Mouse (Mus musculus): ENCODE data around the gene Elp1. TPM values are rescaled to one million over a fixed set of nuclear protein-coding genes. Genes with fewer than 3 reads are reported as not detected.

The Elp1 gene
- total RNA-seq, 1 experiment, result 75.7 TPM

GRCm38 (mm10) chr4:56840297-56840696 is 38.2 kb upstream of the Elp1 start:
- Histone ChIP-seq H3K27ac (ENCODE audit: insufficient read depth, low read depth, low read length, poor library complexity, severe bottlenecking) (no peak overlapping the region), H3K9ac (ENCODE audit: insufficient read depth, low read depth, low read length, poor library complexity, severe bottlenecking) (no peak overlapping the region), H3K4me3 (ENCODE audit: insufficient read depth in 1 of 2, low read depth in 1 of 2, low read length in 2 of 2, poor library complexity in 1 of 2, severe bottlenecking in 1 of 2) (no peak overlapping the region), H3K36me3 (ENCODE audit: control insufficient read depth, insufficient read depth, low read length, poor library complexity, severe bottlenecking) (peaks cover 46% of the 10 kb centered on the region), H3K4me1 (ENCODE audit: control insufficient read depth in 2 of 2, insufficient read depth in 2 of 2, low read length in 2 of 2, poor library complexity in 1 of 2) (no peaks in the 10 kb centered on the region), H3K9me3 (ENCODE audit: control insufficient read depth, insufficient read depth, low read depth, low read length) (no peaks in the 10 kb centered on the region)
- no peak for DNase-seq (ENCODE audit: low read depth, low spot score)
- in situ Hi-C loops (cut with MboI; ENCODE audit: low sequenced_read_pairs in 2 of 2, unreplicated experiment in 2 of 2), result no loop called here
- TF ChIP-seq ZNF384 (IDR thresholded peaks at IDR 0.05; ENCODE audit: low read depth, low read length) (no peak), HCFC1 (IDR thresholded peaks at IDR 0.05; ENCODE audit: borderline replicate concordance, insufficient read depth, low read length) (no peak), CHD2 (IDR thresholded peaks at IDR 0.05; ENCODE audit: low read depth, low read length) (no peak), ZC3H11A (IDR thresholded peaks at IDR 0.05; ENCODE audit: borderline replicate concordance, low read depth, low read length) (no peak), MAFK (IDR thresholded peaks at IDR 0.05; ENCODE audit: insufficient read depth, low read depth, low read length) (no peak)

- in situ Hi-C loops (cut with MboI; ENCODE audit: low sequenced_read_pairs in 2 of 2, unreplicated experiment in 2 of 2), result no loop called here
- Histone ChIP-seq H3K27ac (ENCODE audit: insufficient read depth, low read depth, low read length, poor library complexity, severe bottlenecking) (no peak overlapping the region), H3K36me3 (ENCODE audit: control insufficient read depth, insufficient read depth, low read length, poor library complexity, severe bottlenecking) (peaks cover 52% of the 10 kb centered on the region), H3K4me1 (ENCODE audit: control insufficient read depth in 2 of 2, insufficient read depth in 2 of 2, low read length in 2 of 2, poor library complexity in 1 of 2) (no peaks in the 10 kb centered on the region), H3K4me3 (ENCODE audit: insufficient read depth in 1 of 2, low read depth in 1 of 2, low read length in 2 of 2, poor library complexity in 1 of 2, severe bottlenecking in 1 of 2) (no peak overlapping the region), H3K9me3 (ENCODE audit: control insufficient read depth, insufficient read depth, low read depth, low read length) (no peaks in the 10 kb centered on the region), H3K9ac (ENCODE audit: insufficient read depth, low read depth, low read length, poor library complexity, severe bottlenecking) (no peak overlapping the region)
- DNase-seq (ENCODE audit: low read depth, low spot score), result no peak
- no peak for TF ChIP-seq HCFC1 (IDR thresholded peaks at IDR 0.05; ENCODE audit: borderline replicate concordance, insufficient read depth, low read length)
- TF ChIP-seq MAFK (IDR thresholded peaks at IDR 0.05; ENCODE audit: insufficient read depth, low read depth, low read length), result no peak
- no peak for TF ChIP-seq ZC3H11A (IDR thresholded peaks at IDR 0.05; ENCODE audit: borderline replicate concordance, low read depth, low read length)
- no peak for TF ChIP-seq ZNF384 (IDR thresholded peaks at IDR 0.05; ENCODE audit: low read depth, low read length)
- no peak for TF ChIP-seq CHD2 (IDR thresholded peaks at IDR 0.05; ENCODE audit: low read depth, low read length)
These were observed 35.5 kb upstream of the Elp1 start for GRCm38 (mm10) chr4:56837661-56838060.

GRCm38 (mm10) chr4:56831998-56832397 is 29.9 kb upstream of the Elp1 start:
- no peak for DNase-seq (ENCODE audit: low read depth, low spot score)
- Histone ChIP-seq H3K4me3 (ENCODE audit: insufficient read depth in 1 of 2, low read depth in 1 of 2, low read length in 2 of 2, poor library complexity in 1 of 2, severe bottlenecking in 1 of 2) (no peak overlapping the region), H3K27ac (ENCODE audit: insufficient read depth, low read depth, low read length, poor library complexity, severe bottlenecking) (no peak overlapping the region), H3K9me3 (ENCODE audit: control insufficient read depth, insufficient read depth, low read depth, low read length) (no peaks in the 10 kb centered on the region), H3K36me3 (ENCODE audit: control insufficient read depth, insufficient read depth, low read length, poor library complexity, severe bottlenecking) (peaks cover 52% of the 10 kb centered on the region), H3K9ac (ENCODE audit: insufficient read depth, low read depth, low read length, poor library complexity, severe bottlenecking) (no peak overlapping the region), H3K4me1 (ENCODE audit: control insufficient read depth in 2 of 2, insufficient read depth in 2 of 2, low read length in 2 of 2, poor library complexity in 1 of 2) (no peaks in the 10 kb centered on the region; a peak in 1 of 4 replicates)
- no peak for TF ChIP-seq CHD2 (IDR thresholded peaks at IDR 0.05; ENCODE audit: low read depth, low read length)
- TF ChIP-seq MAFK (IDR thresholded peaks at IDR 0.05; ENCODE audit: insufficient read depth, low read depth, low read length), result no peak
- TF ChIP-seq HCFC1 (IDR thresholded peaks at IDR 0.05; ENCODE audit: borderline replicate concordance, insufficient read depth, low read length), result no peak
- TF ChIP-seq ZNF384 (IDR thresholded peaks at IDR 0.05; ENCODE audit: low read depth, low read length), result no peak
- no peak for TF ChIP-seq ZC3H11A (IDR thresholded peaks at IDR 0.05; ENCODE audit: borderline replicate concordance, low read depth, low read length)
- in situ Hi-C loops (cut with MboI; ENCODE audit: low sequenced_read_pairs in 2 of 2, unreplicated experiment in 2 of 2), result no loop called here

GRCm38 (mm10) chr4:56831013-56831609 is 29.0 kb upstream of the Elp1 start:
- in situ Hi-C loops (cut with MboI; ENCODE audit: low sequenced_read_pairs in 2 of 2, unreplicated experiment in 2 of 2), result no loop called here
- Histone ChIP-seq H3K9ac (ENCODE audit: insufficient read depth, low read depth, low read length, poor library complexity, severe bottlenecking) (no peak overlapping the region), H3K4me1 (ENCODE audit: control insufficient read depth in 2 of 2, insufficient read depth in 2 of 2, low read length in 2 of 2, poor library complexity in 1 of 2) (no peaks in the 10 kb centered on the region; a peak in 1 of 4 replicates), H3K36me3 (ENCODE audit: control insufficient read depth, insufficient read depth, low read length, poor library complexity, severe bottlenecking) (peaks cover 46% of the 10 kb centered on the region), H3K9me3 (ENCODE audit: control insufficient read depth, insufficient read depth, low read depth, low read length) (no peaks in the 10 kb centered on the region), H3K27ac (ENCODE audit: insufficient read depth, low read depth, low read length, poor library complexity, severe bottlenecking) (no peak overlapping the region), H3K4me3 (ENCODE audit: insufficient read depth in 1 of 2, low read depth in 1 of 2, low read length in 2 of 2, poor library complexity in 1 of 2, severe bottlenecking in 1 of 2) (no peak overlapping the region)
- DNase-seq (ENCODE audit: low read depth, low spot score), result no peak
- TF ChIP-seq CHD2 (IDR thresholded peaks at IDR 0.05; ENCODE audit: low read depth, low read length) (no peak), ZC3H11A (IDR thresholded peaks at IDR 0.05; ENCODE audit: borderline replicate concordance, low read depth, low read length) (no peak), HCFC1 (IDR thresholded peaks at IDR 0.05; ENCODE audit: borderline replicate concordance, insufficient read depth, low read length) (no peak), MAFK (IDR thresholded peaks at IDR 0.05; ENCODE audit: insufficient read depth, low read depth, low read length) (no peak), ZNF384 (IDR thresholded peaks at IDR 0.05; ENCODE audit: low read depth, low read length) (no peak)
